Mouse (Mus musculus) heart, adult 2 months (tissue): Measurements from ENCODE around the gene Clasp2. TPM values are rescaled to one million over a fixed set of nuclear protein-coding genes. Genes with fewer than 3 reads are reported as not detected.
A peak's percentile ranks its signal among the peaks of the same experiment; 100 is the strongest.

Experiments used
- DNase-seq, 2 experiments: peaks; one replicate each; pipeline ENCODE4 v3.0.0; 2021
- H3K27ac ChIP-seq: fragments of 200-600 bp; 2 replicates; pipeline ENCODE4 v1.8.1; 2022
- H3K27me3 ChIP-seq: fragments of 200-500 bp; 2 replicates; pipeline ENCODE4 v1.6.1; 2012; ENCODE audit warnings: mild to moderate bottlenecking, low read length, inconsistent platforms, mixed read lengths; ENCODE audit not compliant: control insufficient read depth, insufficient read depth
- H3K36me3 ChIP-seq: fragments of 200-500 bp; 2 replicates; pipeline ENCODE4 v1.6.1; 2012; ENCODE audit warnings: low read length, inconsistent platforms; ENCODE audit not compliant: control insufficient read depth, insufficient read depth
- H3K4me1 ChIP-seq: fragments of 200-500 bp; 2 replicates; pipeline ENCODE4 v1.6.1; 2011; ENCODE audit warnings: low read length; ENCODE audit not compliant: control insufficient read depth, insufficient read depth
- H3K4me3 ChIP-seq: fragments of 200-600 bp; 2 replicates; pipeline ENCODE4 v1.8.1; 2022
- H3K79me2 ChIP-seq: fragments of 200-500 bp; replicated peaks from 2 replicates; pipeline ENCODE4 v1.6.1; 2012; ENCODE audit warnings: mild to moderate bottlenecking, inconsistent platforms, low read length, moderate library complexity, mixed read lengths; ENCODE audit not compliant: control insufficient read depth, insufficient read depth
- H3K9ac ChIP-seq: fragments of 200-500 bp; 2 replicates; pipeline ENCODE4 v1.6.1; 2012; ENCODE audit warnings: low read depth, mild to moderate bottlenecking, control low read depth, inconsistent platforms, low read length, mixed read lengths
- CTCF ChIP-seq: fragments of 200-600 bp; IDR thresholded peaks from 2 replicates; pipeline ENCODE4 v1.8.1; 2022; ENCODE audit warnings: antibody characterized with exemption, mild to moderate bottlenecking, moderate library complexity
- EP300 ChIP-seq: fragments of 200-500 bp; IDR thresholded peaks from 2 replicates; pipeline ENCODE4 v1.6.1; 2011; ENCODE audit warnings: low read depth, low read length, control low read depth; ENCODE audit not compliant: insufficient read depth
- POLR2A ChIP-seq: fragments of 200-500 bp; IDR thresholded peaks from 2 replicates; pipeline ENCODE4 v1.6.1; 2011; ENCODE audit warnings: mild to moderate bottlenecking, low read depth, low read length, control low read depth; ENCODE audit not compliant: insufficient read depth
- WGBS: fragments of 180-500 bp; shearing (Covaris S2); methylation state at CpG from one replicate; pipeline ENCODE4 v1.1.7; 2018; 5-methylcytosine and 5-hydroxymethylcytosine counted together
- intact Hi-C: fragments of 180-260 bp; cut with DNase I; formaldehyde crosslinking; loops from one replicate; pipeline ENCODE4 v1.15.1; 2025
- polyA plus RNA-seq: library from polyadenylated mRNA; depleted of rRNA; stranded (reverse); fragments of >200 nt; gene quantifications from 2 replicates; pipeline ENCODE4 v1.2.3, GENCODE M21; 2012
- total RNA-seq, 2 experiments: library from RNA; stranded (reverse); gene quantifications; 2 replicates each; pipeline ENCODE4 v1.2.3; 2021

Clasp2 gene
- total and polyA plus RNA-seq, 3 experiments: 14.2 to 56.2 (median 53.6) TPM

DNA sequence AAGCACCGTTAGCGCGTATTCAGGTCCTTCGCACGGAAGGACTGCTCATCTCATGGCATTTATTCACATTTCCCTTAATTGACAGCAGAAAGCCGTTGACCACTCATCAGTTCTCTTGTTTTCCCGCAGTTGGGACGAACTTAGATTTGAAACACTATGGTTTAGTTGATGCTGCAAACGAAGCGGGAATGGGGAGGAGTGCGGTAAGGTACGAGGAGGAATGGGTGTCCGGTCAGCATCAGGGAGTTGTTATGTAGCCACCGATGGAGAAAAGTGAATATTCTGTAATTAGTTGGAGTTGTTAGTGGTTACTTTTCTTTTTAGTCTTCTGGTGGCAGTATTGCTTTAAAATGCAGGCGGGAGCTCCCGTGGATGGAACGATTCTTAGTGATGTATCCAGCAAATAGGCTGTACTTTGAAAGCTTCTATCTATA lies 1.1 kb downstream of the Clasp2 start:
- peak overlapping the region; percentile 80 for H3K4me3 ChIP-seq
- H3K27me3 ChIP-seq: no peaks in the 10 kb centered on the region
- no peaks in the 10 kb centered on the region for H3K79me2 ChIP-seq
- H3K36me3 ChIP-seq: no peaks in the 10 kb centered on the region
- TF ChIP-seq CTCF (peak; percentile 70), EP300 (no peak)
- intact Hi-C loops: loop anchor here (2.0 to 5.0 kb wide), 4 partner anchors 48 to 375 kb away; no protein-coding TSS in a partner anchor
- peak overlapping the region; percentile 97 for H3K27ac ChIP-seq
- peak overlapping the region; percentile 92 for H3K9ac ChIP-seq
- 1% methylated on average over 17 of the region's 17 CpGs for WGBS
- peaks cover 7% of the 10 kb centered on the region for H3K4me1 ChIP-seq
- peak; percentile 33 to 41 for DNase-seq

DNA sequence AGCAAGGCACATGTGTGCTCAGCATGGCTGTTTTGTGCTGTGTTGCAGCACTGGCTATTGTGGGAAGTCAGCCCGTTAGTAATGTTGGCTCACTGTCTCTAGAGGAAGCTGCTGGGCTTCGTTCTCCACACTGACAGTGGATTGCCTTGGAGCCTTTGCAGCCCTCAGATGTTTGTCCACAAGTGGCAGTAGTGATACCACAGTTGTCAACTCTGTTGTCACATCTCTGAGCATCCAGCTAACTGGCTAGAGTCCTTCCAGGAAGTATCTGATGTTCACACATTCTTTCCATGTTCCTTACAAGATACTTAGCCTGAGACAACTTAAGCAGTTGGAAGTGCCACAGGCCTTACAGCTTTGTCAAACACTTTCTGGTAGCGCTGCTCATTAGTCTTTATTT lies 2.0 kb downstream of the Clasp2 start:
- TF ChIP-seq CTCF (no peak), EP300 (no peak), POLR2A (no peak)
- Histone ChIP-seq H3K79me2 (peaks cover 3% of the 10 kb centered on the region; the same call in 1 of the 2 replicates), H3K4me1 (peaks cover 5% of the 10 kb centered on the region), H3K4me3 (no peak overlapping the region), H3K9ac (no peak overlapping the region), H3K27ac (no peak overlapping the region), H3K27me3 (no peaks in the 10 kb centered on the region), H3K36me3 (no peaks in the 10 kb centered on the region)
- WGBS: 32% methylated on average over 3 of the region's 3 CpGs
- intact Hi-C loops: loop anchor here (2.0 to 5.0 kb wide), 4 partner anchors 48 to 374 kb away; no protein-coding TSS in a partner anchor
- DNase-seq: no peak

DNA sequence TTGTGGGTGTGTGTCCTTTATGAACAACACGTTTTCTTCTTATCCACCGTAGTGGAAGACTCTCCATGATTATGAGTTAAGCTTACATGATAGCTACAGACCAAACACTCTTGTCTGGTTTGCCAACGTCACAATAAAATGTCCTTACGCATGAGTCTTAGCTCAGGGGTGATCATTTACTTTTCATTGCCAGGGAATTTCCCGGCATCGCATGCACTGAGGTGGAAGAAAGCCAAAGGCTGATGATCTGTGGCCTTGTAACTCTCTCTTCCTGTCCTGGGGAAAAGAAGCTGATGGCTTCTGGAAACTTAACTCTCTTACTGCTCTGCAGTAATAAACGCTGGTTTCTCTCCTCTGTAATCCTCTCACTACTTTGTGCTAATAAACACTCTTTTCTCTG lies 8.1 kb downstream of the Clasp2 start:
- no peak for TF ChIP-seq CTCF
- no peak for TF ChIP-seq EP300
- TF ChIP-seq POLR2A: no peak
- Histone ChIP-seq H3K27me3 (no peaks in the 10 kb centered on the region), H3K4me1 (peaks cover 2% of the 10 kb centered on the region; the same call in 1 of the 2 replicates), H3K36me3 (peaks cover 6% of the 10 kb centered on the region), H3K27ac (peak overlapping the region; percentile 18; the same call in 1 of the 2 replicates), H3K9ac (no peak overlapping the region), H3K4me3 (no peak overlapping the region), H3K79me2 (peaks cover 6% of the 10 kb centered on the region)
- peak in 1 of 2 experiments; percentile 38 for DNase-seq
- intact Hi-C loops: no loop called here
- 17% methylated on average over 7 of the region's 7 CpGs for WGBS

DNA sequence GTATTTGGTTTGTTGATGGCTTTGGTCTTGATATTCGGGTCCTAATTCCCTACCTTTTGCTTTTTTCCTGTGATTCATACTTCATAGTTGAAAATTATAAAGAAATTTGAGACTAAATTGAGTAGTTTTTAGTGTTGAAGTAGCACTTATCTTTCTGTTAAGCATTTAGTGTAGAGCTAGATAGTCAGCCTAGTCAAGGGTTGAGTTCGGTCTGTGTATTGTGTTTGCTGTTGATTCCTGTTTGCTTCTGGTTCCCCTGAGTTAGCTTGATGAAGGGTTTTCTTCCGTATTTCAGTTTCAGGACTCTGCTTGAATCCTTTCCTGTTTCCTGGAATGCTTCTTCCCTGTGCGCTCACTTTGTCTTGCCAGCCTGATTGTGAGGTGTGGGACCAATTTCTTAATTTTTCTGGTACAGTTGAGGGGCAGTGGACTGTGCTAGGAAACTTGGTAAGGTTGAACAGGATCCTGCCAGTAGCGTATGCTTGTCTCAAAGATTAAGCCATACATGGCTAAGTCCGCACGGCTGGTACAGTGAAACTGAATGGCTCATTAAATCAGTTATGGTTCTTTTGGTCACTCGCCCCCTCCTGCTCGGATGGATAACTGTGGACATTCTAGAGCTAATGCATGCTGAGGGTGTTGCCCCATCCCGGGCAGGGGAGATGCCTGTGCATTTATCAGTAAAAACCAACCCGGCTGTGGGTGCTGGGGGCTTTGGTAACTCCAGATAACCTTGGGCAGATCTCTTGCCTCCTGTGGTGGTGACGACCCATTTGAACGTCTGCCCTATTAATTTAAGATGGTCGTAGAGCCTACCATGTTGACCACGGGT lies 14.8 kb downstream of the Clasp2 start:
- Histone ChIP-seq H3K27me3 (no peaks in the 10 kb centered on the region), H3K36me3 (no peaks in the 10 kb centered on the region), H3K79me2 (peaks cover 5% of the 10 kb centered on the region), H3K4me1 (no peaks in the 10 kb centered on the region; the same call in 1 of the 2 replicates), H3K9ac (no peak overlapping the region), H3K27ac (no peak overlapping the region), H3K4me3 (no peak overlapping the region)
- 86% methylated on average over 15 of the region's 15 CpGs for WGBS
- intact Hi-C loops: no loop called here
- no peak for DNase-seq
- TF ChIP-seq CTCF: no peak
- TF ChIP-seq EP300: no peak
- TF ChIP-seq POLR2A: no peak

DNA sequence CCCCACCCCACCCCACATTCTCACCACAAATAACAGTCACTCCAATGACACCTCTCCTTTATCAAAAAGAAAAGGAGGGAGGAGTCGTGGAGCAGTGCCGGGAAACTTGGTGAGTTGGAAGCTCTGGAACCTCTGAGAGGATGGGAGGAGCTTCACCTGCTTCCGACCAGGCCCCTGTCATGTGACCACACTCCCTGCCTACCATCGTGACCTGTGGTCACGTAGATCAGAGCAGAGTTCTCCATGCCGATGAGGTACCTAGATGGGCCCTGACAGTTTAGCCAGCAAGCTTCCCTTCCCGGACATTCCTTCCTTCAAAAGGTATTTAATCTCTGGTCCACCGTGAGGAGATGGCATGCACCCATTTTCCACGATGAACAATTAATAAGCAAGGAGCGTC lies 17.2 kb downstream of the Clasp2 start:
- TF ChIP-seq POLR2A: no peak
- TF ChIP-seq CTCF: no peak
- no peak for TF ChIP-seq EP300
- Histone ChIP-seq H3K9ac (no peak overlapping the region), H3K27me3 (no peaks in the 10 kb centered on the region), H3K79me2 (peaks cover 5% of the 10 kb centered on the region), H3K36me3 (no peaks in the 10 kb centered on the region), H3K4me3 (no peak overlapping the region), H3K27ac (no peak overlapping the region), H3K4me1 (no peaks in the 10 kb centered on the region)
- intact Hi-C loops: no loop called here
- DNase-seq: no peak
- 89% methylated on average over 10 of the region's 10 CpGs for WGBS

GRCm38 (mm10) chr9:113759684-113760083 lies 18.4 kb downstream of the Clasp2 start:
- no peak overlapping the region for H3K27ac ChIP-seq
- no peaks in the 10 kb centered on the region for H3K36me3 ChIP-seq
- 0 out of 2 replicates have a peak, but pooled peaks cover 2% of the 10 kb centered on the region for H3K79me2 ChIP-seq
- intact Hi-C loops: no loop called here
- no peak overlapping the region for H3K4me3 ChIP-seq
- no peaks in the 10 kb centered on the region for H3K27me3 ChIP-seq
- DNase-seq: no peak
- no peaks in the 10 kb centered on the region for H3K4me1 ChIP-seq
- 100% methylated on average over 1 of the region's 1 CpGs for WGBS
- H3K9ac ChIP-seq: no peak overlapping the region
- TF ChIP-seq POLR2A (no peak), CTCF (peak; percentile 51), EP300 (no peak)
